Mouse (Mus musculus) cerebellum, postnatal 25 days (tissue): Measurements from ENCODE around the gene Ttc23.

Experiments used
- DNase-seq, 2 experiments: peaks; one replicate each; pipeline ENCODE4 v3.0.0; 2021; ENCODE audit warnings: mixed read lengths in 2 of 2

Ttc23 gene

DNA sequence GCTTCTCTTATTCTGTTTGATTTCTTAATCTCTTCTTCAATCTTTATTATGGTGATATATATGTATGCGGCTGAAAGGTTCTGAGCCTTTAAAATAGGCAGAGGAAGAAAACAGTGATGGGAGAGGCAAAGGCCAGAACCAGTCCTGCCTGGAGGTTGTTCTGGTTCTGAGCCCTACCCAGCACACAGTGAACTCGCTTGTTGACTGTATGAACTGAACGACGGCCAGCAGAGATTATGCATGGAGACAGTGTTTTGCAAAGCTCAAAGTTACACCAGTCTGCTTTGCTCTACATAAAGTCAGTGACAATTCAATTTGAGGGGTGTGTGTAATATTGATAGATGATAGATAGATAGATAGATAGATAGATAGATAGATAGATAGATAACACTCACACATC lies 52.1 kb downstream of the Ttc23 start:
- DNase-seq, result no peak

DNA sequence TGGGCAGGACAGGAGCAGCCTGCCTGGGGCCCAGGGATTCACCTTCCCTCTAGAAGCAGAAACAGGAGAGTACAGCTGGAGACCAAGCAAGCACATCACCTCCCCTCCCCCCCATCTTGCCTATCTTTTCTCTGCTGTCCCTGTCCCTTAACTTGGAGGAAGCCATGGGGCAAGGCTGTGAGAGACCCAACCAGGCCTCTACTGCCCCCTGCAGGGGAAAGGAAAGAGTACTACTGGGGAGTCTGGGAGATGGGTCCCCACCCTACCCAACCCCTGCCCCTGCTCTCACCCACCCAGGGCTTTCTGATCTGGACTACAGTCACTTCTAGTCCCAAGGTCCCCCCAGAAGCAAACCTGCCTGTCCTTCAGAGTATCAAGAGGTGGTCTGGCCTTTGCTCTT lies 53.6 kb downstream of the Ttc23 start:
- peak in 1 of 2 experiments; percentile 32 for DNase-seq

DNA sequence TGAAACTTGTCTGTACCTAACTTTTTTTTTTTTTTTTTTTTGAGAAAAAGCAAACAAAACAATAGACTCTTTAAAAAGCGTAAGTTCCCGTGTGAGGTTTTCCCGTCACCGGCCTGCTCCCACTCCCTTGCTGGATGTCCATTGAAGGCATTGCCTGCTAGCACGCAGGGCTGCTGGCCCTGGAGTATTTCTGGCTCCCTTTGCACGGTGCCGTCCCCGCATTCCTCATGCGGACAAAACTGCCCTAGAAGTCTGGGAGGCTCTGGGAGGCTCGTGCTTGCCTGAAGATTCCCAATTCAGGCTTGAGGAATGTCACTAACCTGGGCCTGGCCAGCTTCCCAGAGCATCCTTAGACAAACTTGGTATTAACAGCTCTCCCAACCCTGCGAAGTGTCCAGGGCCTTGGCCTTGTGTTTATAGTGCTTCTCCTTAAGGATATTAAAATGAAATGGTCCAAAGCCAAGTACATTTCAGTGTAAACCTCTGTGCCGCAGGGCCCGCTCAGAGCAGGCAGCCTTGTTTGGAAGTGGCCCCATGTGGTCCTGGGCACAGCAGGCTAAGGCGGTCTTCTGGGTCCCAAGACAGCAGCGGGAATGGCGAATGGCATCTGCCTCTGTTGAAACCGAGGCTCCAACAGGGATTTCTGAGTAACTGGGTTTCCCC lies 54.2 kb downstream of the Ttc23 start:
- no peak for DNase-seq

DNA sequence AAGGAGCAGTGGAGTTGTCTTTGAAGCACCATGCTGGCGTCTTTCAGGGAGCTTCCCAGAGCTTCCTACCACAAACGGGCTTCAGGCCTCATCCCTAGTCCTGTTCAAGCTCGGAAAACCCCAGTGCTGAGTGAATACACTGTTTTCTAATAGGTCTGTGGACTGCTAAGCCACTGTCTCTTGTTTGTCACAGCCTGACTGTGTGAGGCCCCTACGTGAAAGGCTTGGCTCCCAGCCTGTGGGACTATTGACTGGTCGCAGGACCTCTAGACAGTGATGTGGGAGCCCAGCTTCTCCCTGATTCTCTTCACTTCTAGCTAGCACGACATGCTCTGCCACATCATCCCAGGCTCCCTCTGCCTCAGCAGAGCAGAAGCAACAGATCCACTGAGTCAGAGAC lies 61.0 kb downstream of the Ttc23 start:
- no peak for DNase-seq

DNA sequence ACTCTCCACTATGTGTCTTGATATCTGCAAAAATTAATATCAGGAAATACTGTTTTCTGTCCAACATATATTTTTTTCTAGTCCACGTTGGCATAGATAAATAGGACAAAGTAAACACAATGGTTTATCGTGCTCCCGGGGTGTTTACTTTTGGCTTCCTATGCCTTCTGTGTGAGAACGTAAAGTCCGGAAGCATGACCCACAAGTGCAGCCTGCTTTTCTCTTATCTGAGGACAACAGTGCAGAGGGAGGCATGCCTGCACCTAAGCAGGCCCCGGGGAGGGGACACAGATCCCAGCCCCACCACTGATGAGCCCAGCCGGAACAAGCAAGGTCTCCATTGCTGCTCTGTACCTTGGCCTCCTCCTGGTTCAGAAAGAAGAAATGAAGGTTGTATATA lies 63.0 kb downstream of the Ttc23 start:
- no peak for DNase-seq

DNA sequence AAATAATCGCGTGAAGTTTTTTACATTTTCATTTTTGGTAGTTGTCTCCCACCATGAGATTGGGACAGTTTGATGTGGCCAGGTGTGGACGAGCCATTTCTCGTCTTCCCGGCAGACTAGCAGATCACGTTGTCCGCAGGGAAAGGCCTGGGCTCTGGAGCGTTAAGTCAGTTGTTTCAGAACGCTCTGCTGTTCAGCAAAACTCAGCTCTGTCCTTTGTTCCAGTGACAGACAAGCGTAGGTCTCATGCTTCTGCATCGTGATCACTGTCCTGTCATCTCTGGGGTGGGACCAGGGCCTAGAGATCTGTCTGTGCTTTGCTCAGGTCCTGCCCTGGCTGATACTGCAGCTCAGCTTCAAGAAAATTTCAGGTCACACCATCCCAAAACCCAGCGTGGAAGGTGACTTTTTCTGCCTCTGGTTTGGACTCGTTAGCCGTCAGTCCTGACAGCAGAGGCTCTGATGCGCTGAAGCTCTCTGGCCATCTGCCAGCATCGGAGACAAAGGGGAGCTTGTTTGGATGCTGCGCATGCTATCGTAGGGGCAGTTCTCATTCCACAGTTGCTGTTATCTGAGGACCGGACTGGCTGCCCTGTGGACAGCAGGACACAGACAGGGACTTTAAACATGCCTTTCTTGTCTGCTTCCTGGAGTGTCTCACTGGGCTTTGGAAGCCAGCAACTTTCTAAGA lies 66.8 kb downstream of the Ttc23 start:
- DNase-seq, result peak; percentile 29 to 58

DNA sequence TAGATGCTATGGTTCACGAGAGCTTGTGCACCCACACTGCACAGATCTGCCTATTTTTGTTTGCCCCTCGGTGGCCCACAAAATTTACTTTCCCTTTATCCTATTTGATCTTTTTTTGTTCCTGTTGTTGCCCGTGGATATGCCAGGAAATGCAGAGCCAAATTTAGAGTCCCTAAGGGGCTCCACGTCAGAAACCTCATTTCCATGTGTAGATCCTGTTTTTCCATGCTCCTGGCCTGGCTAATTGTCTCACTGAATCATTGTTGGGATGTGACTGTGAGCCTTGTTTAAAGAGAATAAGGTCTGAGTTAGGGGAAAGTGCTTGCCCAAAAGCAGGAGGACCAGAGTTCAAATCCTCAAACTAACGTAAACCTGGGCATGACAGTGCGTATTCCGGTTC lies 68.0 kb downstream of the Ttc23 start:
- no peak for DNase-seq

DNA sequence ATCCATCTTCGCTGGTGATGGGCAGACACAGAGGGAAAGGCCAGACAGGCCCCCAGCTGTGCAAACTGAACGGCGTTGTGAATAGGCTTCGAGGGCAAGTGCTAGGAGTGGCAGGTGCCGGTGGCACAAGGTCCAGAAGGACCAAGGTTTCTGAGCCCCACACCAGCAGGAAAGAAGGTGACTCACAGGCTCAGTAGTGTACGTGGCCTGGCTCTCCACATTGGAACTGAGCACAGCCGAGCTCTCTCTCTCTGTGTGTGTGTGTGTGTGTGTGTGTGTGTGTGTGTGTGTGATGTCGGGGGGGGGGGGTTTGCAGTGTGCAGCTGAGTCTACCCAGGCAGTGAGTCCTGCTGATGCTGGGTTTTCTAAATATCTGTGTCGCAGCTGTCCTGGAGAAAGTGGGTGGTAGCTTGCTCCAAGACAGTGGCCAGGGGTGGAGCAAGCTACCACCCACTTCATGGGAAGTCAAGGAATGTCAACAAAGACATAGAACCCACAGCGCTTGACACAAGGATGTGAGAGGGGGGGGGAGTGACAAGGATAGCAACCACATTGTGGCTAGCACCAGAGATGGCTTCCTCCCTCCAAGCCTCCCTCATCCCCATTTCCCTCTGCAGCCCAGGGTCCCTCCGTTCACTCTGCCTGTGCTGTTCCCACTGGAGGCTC lies 69.1 kb downstream of the Ttc23 start:
- DNase-seq, result no peak

DNA sequence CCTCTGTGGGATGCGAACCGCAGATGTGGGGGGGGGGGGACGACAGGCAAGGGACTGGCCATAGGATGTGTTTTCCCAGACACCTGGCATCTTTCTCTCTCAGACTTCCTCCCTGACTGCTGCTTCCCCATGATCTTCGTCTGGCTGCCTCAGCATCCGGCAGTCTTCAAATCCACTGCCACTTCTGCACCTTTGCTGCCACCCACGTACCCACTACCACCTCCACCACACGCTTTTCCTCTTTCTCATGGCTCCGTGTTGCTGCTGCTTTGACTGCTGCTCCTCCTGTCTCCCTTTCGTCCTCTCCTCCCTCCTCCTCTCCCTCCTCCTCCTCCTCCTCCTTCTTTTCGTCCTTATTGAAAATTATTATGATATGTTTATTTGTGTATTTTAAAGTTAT lies 69.7 kb downstream of the Ttc23 start:
- no peak for DNase-seq

DNA sequence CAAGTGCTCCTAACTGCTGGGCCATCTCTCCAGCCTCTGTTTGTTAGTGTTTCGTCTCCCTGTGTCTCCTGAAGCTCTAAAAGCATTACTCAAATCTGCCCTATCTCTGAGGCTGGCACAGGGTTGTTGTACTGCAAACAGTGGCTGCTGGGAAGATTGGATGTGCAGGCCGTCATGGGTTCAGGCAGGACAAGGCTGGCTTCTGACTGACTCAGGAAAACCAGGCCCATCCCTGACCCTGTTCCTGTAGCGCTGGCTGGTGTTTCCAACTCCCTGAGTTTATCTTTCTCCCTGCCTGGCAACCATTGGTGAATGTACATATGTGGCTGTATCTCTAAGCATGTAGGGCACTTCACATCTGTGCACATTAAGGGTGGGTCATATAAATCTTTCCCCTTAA lies 70.3 kb downstream of the Ttc23 start:
- DNase-seq, result no peak

DNA sequence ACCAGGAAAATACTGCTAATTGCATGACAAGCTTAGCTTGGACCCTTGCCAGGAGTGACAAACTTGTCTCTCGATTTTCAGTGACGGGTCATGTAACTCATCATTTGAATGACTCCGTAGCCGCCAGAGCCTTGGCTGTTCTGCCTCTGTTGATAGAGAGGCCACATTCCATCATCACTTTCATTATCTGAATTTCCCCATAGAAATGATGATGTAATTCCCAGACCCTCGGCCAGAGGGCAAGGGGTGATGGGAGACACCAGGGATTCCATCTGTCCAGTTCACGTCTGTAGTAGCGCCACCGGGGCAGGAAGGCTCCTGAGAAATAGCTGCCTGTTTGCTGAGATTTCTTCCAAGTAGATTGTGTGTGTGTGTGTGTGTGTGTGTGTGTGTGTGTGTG lies 71.6 kb downstream of the Ttc23 start:
- DNase-seq, result no peak

DNA sequence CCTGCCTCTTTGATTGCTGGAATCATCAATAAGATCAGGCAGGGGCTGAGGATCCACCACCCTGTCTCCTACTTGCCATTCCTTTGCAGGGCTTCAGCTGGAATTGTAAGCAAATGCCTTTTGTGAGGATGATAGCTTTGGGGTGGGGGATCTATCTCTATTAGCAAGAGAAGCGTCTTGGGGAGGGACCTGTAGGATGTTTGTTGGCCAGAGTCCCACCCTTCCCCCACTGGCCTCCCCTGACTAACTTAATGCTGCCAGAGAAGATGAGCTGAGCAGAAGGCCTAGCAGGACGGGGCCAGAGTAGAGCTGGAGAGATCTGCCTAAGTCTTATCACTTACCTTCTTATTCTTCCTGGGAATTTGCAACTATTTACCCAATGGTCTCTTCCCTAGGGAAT lies 75.0 kb downstream of the Ttc23 start:
- DNase-seq, result no peak

DNA sequence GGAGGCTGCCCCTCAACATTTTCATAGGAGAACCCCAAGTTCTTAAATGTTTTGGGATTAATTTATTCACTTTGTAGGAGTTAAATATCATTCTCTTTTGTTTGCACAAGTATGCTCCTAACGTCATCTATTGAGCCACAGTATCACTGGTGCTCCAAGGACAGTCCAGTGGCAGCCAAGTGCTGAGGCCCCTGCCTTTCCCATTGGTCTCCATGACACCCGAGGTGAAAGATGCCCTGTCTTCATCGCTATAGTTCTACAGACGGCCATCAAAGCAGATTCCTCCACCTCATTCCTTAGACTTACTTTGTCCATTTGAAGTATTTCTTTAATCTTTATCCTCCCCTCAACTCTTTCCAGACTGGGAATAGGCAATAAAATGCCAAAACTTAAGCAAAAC lies 77.3 kb downstream of the Ttc23 start:
- no peak for DNase-seq

DNA sequence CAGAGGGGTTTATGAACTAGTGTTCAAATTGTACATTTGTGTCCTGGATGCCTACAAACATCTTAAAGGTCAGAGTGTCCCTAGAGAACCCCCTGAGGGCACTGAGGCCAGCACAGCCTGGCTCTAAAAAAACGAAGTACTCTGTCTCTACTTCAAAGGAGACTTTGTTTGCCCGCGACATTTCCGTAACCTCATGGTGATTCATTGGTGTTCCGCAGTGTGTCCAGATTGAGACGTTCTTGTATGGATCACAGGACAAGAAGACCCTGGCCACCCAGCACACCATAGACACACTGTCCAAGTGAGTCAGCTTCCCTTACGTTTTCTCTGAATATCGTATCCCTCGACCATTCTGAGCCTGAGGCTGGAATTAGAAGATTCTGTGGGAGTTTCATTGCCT lies 77.8 kb downstream of the Ttc23 start:
- DNase-seq, result no peak

DNA sequence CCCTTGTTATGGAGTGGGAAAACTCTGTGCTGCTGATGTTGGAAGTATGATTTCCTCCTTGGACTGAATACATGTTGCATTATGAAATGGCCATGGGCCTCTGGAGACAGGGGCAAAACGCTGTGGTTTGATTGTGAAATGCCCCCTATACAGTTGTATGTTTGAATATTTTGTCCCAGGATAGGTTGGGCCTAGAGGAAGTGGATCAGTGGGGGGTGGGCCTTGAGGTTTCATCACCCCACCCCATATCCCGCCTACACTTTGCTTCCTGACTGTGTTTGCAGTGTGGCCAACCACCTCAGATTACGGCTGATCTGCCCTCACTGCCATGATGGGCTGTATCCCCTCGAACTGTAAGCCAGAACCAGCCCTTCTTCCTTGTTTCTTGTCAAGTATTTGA lies 81.0 kb downstream of the Ttc23 start:
- DNase-seq, result no peak

DNA sequence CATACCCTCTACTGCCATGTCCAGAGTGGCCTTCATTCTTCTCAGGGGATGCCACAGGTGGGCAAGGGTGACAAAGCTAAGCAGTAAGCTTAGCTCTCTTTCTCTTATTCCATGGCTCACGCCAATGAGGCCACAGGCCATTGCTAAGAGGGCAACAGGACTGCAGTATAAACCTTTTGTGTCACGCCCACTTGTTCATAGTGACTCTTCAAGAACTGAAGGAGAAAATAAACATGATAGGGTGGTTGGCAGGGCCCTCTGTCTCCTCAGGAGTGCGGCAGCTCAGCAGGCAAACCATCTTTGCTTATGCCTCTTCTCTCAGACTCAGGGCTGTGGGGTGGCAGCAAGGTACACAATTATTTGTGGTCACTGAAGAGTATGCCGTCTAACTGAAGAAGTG lies 81.6 kb downstream of the Ttc23 start:
- no peak for DNase-seq

DNA sequence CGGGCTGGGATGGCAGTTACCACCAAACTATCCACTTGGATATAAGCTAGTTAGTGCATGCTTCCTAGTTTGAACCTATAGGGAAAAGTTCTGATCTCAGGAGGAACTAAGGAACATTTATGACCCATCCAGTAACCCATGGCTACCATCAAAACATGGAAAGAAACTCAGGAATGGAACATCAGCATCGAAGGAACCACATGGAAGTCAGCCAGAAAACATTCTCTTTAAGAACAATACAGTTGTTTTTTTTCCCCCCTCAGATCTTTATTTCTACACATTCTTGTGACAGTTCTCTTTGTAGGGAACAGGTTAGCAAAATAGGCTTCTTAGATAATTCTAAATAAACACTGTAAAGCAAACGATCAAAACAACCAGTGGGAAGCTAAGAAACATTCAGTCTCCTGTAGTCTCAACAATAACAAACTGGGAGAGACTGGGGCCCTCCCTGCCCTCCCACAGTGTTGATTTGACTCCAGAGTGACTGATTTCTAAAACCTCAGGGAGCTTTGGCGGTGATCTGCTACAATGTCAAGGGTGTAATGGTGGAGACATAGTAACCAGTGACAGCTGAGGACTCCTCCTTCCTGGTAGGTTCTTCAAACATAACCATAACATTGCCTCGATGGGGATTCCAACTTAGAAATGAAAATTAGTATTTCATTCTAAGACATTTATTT lies 83.4 kb downstream of the Ttc23 start:
- DNase-seq, result no peak

DNA sequence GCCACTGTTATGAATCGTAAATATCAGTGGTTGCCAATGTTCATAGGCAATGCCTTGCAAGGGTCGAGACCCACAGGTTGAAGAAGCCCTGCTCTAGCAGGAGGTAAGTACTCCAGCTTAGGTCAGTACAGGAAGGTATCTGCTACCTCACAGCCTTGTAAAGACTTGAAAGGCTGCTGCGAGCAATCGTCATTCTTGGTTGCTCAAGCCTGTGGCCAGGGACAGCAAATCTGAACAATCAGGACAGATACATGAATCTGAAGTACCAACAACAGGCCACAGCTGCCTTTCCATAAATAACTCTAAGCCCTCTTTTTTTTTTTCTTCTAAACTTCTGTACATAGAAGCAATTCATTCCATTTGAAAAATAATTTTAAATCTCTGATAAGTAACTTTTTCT lies 85.1 kb downstream of the Ttc23 start:
- DNase-seq, result no peak

DNA sequence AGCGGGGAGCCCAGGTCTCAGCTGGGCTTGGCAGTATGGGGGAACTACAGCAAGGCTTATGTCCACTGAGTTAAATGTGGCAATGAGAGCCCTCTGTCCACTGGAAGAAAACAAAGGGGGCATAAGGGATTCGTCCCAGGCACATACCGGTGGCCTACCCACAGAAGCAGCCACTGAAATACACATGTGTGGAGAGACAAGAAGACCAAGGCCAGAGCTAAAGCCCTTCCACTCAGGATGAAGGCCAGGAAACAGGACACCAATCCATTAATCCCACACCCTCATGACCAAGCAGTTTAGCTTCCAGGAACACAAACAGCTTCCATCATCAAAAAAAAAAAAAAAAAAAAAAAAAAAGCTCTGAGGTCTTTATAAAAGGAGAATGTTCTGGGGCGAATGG lies 93.2 kb downstream of the Ttc23 start:
- no peak for DNase-seq

DNA sequence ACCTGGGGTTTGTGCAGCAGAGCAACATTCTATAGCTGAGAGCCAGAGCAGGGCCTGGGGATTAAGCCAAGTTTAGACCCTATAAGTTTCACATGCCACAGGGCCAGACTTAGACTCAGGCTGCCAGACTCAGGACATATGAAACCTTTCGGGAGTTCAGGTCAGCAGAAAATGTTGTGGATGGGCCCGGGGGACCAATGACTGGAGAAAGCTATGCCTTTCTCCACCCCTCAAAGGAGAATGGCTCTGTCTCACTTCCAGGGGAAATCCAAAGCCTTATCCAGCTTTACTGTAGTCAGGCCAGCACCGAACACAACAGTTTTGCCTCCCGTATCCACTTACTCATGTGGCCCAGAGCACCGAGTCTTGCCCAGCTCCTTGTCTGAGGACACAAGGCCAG lies 93.6 kb downstream of the Ttc23 start:
- DNase-seq, result no peak

DNA sequence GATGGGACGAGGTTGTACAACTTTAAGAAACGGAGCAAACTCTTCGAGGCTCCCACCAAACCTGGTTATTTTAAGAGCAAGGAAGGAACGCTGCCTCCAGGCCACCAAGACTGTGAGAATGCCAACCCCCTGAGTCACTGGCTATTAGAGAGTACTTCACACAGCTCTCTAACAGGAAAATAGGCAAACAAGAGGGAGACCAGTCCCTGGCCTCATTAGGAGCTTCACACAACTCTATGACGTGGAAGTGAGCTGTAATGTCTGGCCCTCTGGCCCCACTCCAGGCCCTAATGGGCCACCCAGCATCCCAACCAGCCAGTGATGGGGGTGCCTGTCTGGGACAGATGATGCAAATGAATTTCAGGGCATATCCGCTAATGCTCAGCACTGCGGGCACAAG lies 94.5 kb downstream of the Ttc23 start:
- no peak for DNase-seq

DNA sequence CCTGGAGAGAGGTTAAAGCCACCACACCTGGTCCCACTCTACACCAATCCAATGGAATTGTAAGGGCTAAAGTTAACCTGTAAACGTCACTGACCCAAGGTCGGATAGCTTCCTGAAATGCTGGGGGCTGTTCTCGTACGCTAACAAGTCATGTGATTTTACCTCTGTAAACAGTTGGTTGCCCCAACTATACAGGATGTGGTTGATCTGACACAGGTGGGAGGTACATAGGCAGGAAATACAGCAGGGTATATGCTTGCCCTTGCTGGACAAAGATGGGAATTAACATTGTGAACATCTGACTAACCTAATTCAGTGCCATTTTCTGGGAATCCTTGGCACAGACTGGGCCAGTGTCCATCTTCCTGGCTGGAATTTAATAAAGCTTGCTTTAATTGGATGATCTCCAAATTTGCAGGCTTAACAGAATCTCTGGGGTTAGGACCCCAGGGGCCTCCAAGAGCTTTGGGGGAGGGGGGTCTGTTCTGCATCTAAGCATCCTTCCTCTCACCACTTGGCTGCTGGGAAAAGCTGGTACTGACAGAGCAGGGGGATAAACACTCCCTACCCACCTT lies 100.6 kb downstream of the Ttc23 start:
- no peak for DNase-seq

DNA sequence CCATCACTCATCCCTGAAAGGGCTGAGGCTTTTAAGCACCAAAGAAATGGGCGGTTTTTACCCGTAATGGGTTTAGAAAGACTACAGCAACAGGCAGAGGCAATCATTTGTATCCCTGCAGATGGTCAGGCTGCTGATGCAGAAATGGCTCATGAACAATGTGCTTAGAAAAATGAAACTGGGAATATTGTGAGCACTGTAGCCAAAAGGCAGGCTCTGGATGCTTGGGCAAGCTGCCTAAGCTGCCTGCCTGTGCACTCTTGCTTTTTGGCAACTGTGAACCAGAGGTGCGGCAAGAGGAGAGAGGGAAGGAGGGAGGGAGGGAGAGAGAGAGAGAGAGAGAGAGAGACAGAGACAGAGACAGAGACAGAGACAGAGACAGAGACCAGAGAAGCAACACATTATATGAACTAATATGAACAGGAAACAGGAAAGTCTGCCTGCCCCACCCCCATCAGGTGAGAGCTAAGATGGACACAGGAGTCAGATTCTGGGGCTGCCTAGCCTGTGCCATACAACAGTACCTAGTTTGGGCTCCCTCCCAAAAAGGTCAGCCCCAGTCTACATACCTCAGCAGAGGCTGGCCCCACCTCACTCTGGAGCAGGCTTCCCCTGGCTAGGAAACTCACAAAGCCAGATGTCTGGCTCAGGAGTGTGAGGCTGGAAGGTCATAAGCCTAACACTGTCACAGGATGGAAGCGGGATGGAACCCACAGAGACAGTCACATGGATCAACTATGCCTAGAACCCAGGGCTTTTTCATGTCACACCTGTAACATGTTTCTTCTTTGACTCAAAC lies 102.4 kb downstream of the Ttc23 start:
- no peak for DNase-seq
